Mouse (Mus musculus): Measurements from ENCODE around the gene C1qa. TPM values are rescaled to one million over a fixed set of nuclear protein-coding genes. Genes with fewer than 3 reads are reported as not detected.

C1qa gene
- total RNA-seq, 1 experiment, result not detected

DNA sequence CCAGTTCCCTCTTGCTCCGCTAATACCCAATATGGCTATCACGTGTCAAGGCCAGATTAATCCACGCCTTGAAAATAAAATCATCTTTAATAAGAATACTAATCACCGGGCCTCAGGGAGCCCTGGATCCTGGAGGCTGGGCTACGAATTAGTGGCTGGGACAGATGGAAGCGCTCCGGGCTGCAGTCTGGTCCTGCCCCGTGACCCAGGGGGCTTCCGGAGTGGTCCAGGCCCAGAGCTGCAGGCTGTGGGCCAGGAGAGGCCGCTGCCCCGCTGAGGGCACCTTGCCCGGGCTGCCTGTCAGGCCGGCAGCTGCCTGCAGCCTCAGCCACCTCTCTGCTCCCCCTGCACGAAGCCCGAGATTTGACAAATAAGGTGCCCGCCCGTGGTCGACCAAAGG is 44.2 kb upstream of the C1qa start:
- in situ Hi-C loops (cut with MboI; ENCODE audit: low sequenced_read_pairs in 2 of 2, unreplicated experiment in 2 of 2), result no loop called here
- no peak for TF ChIP-seq ZNF384 (IDR thresholded peaks at IDR 0.05; ENCODE audit: low read depth, low read length)
- no peak for TF ChIP-seq MAFK (IDR thresholded peaks at IDR 0.05; ENCODE audit: insufficient read depth, low read depth, low read length)
- no peak for TF ChIP-seq ZC3H11A (IDR thresholded peaks at IDR 0.05; ENCODE audit: borderline replicate concordance, low read depth, low read length)
- no peak for TF ChIP-seq CHD2 (IDR thresholded peaks at IDR 0.05; ENCODE audit: low read depth, low read length)
- no peak for TF ChIP-seq HCFC1 (IDR thresholded peaks at IDR 0.05; ENCODE audit: borderline replicate concordance, insufficient read depth, low read length)
- H3K9me3 ChIP-seq (ENCODE audit: control insufficient read depth, insufficient read depth, low read depth, low read length), result no peaks in the 10 kb centered on the region
- H3K27ac ChIP-seq (ENCODE audit: insufficient read depth, low read depth, low read length, poor library complexity, severe bottlenecking), result no peak overlapping the region
- peaks cover 0 to 5% of the 10 kb centered on the region in 2 experiments; a peak in 1 of 4 replicates for H3K4me1 ChIP-seq (ENCODE audit: control insufficient read depth in 2 of 2, insufficient read depth in 2 of 2, low read length in 2 of 2, poor library complexity in 1 of 2)
- H3K4me3 ChIP-seq (ENCODE audit: insufficient read depth in 1 of 2, low read depth in 1 of 2, low read length in 2 of 2, poor library complexity in 1 of 2, severe bottlenecking in 1 of 2), result peak overlapping the region in 1 of 2 experiments; percentile 39; a peak in 2 of 4 replicates
- H3K36me3 ChIP-seq (ENCODE audit: control insufficient read depth, insufficient read depth, low read length, poor library complexity, severe bottlenecking), result no peaks in the 10 kb centered on the region
- no peak for DNase-seq (ENCODE audit: low read depth, low spot score)
- H3K9ac ChIP-seq (ENCODE audit: insufficient read depth, low read depth, low read length, poor library complexity, severe bottlenecking), result no peak overlapping the region

DNA sequence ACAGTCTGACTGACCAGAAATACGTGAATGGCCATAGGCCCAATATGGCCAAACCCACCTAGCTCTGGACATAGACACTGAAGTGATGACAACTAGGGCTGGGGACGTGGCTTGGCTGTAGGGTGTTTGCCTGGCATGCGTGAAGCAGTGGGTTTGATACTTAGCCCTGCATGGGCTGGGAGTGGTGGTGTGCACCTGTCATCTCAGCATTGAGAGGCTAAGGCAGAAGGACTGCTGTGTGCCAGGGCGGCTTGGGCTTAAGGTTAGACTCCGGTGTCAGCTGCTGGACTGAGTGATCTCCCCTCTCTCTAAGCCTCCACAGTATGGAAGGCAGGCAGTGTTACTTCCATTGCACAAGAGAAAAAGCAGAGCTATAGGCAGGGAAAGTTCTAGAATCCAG is 39.3 kb upstream of the C1qa start:
- no peak for DNase-seq (ENCODE audit: low read depth, low spot score)
- H3K36me3 ChIP-seq (ENCODE audit: control insufficient read depth, insufficient read depth, low read length, poor library complexity, severe bottlenecking), result no peaks in the 10 kb centered on the region
- H3K27ac ChIP-seq (ENCODE audit: insufficient read depth, low read depth, low read length, poor library complexity, severe bottlenecking), result no peak overlapping the region
- H3K4me3 ChIP-seq (ENCODE audit: insufficient read depth in 1 of 2, low read depth in 1 of 2, low read length in 2 of 2, poor library complexity in 1 of 2, severe bottlenecking in 1 of 2), result no peak overlapping the region
- no peaks in the 10 kb centered on the region for H3K9me3 ChIP-seq (ENCODE audit: control insufficient read depth, insufficient read depth, low read depth, low read length)
- no peak overlapping the region for H3K9ac ChIP-seq (ENCODE audit: insufficient read depth, low read depth, low read length, poor library complexity, severe bottlenecking)
- peaks cover 0 to 2% of the 10 kb centered on the region in 2 experiments; a peak in 1 of 4 replicates for H3K4me1 ChIP-seq (ENCODE audit: control insufficient read depth in 2 of 2, insufficient read depth in 2 of 2, low read length in 2 of 2, poor library complexity in 1 of 2)
- in situ Hi-C loops (cut with MboI; ENCODE audit: low sequenced_read_pairs in 2 of 2, unreplicated experiment in 2 of 2), result no loop called here
- TF ChIP-seq ZNF384 (IDR thresholded peaks at IDR 0.05; ENCODE audit: low read depth, low read length), result no peak
- TF ChIP-seq ZC3H11A (IDR thresholded peaks at IDR 0.05; ENCODE audit: borderline replicate concordance, low read depth, low read length), result no peak
- no peak for TF ChIP-seq HCFC1 (IDR thresholded peaks at IDR 0.05; ENCODE audit: borderline replicate concordance, insufficient read depth, low read length)
- no peak for TF ChIP-seq CHD2 (IDR thresholded peaks at IDR 0.05; ENCODE audit: low read depth, low read length)
- no peak for TF ChIP-seq MAFK (IDR thresholded peaks at IDR 0.05; ENCODE audit: insufficient read depth, low read depth, low read length)

DNA sequence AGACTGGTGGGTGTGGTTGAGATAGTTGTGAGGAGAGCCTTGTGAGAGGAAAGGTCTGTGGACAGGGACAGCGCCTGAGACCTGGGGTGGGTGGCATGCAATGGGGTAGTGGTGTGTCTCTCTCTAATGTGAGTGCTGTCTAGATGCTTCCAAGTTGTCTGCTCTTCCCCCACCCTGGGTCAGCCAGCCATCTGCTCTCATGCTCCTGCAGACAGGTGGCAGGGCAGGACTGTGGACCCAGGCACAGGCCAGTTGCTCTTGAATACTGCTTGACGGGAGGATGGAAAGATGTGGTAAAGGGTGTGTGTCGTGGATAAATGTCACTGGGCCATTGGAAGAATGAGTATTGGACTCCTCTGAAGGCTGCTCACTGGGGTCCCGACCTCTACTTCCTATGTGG is 38.7 kb upstream of the C1qa start:
- no peak for DNase-seq (ENCODE audit: low read depth, low spot score)
- Histone ChIP-seq H3K27ac (ENCODE audit: insufficient read depth, low read depth, low read length, poor library complexity, severe bottlenecking) (no peak overlapping the region), H3K4me3 (ENCODE audit: insufficient read depth in 1 of 2, low read depth in 1 of 2, low read length in 2 of 2, poor library complexity in 1 of 2, severe bottlenecking in 1 of 2) (no peak overlapping the region), H3K36me3 (ENCODE audit: control insufficient read depth, insufficient read depth, low read length, poor library complexity, severe bottlenecking) (no peaks in the 10 kb centered on the region), H3K9ac (ENCODE audit: insufficient read depth, low read depth, low read length, poor library complexity, severe bottlenecking) (no peak overlapping the region), H3K4me1 (ENCODE audit: control insufficient read depth in 2 of 2, insufficient read depth in 2 of 2, low read length in 2 of 2, poor library complexity in 1 of 2) (peaks cover 0 to 2% of the 10 kb centered on the region in 2 experiments; a peak in 1 of 4 replicates), H3K9me3 (ENCODE audit: control insufficient read depth, insufficient read depth, low read depth, low read length) (no peaks in the 10 kb centered on the region)
- TF ChIP-seq ZNF384 (IDR thresholded peaks at IDR 0.05; ENCODE audit: low read depth, low read length), result no peak
- no peak for TF ChIP-seq MAFK (IDR thresholded peaks at IDR 0.05; ENCODE audit: insufficient read depth, low read depth, low read length)
- TF ChIP-seq CHD2 (IDR thresholded peaks at IDR 0.05; ENCODE audit: low read depth, low read length), result no peak
- TF ChIP-seq HCFC1 (IDR thresholded peaks at IDR 0.05; ENCODE audit: borderline replicate concordance, insufficient read depth, low read length), result no peak
- TF ChIP-seq ZC3H11A (IDR thresholded peaks at IDR 0.05; ENCODE audit: borderline replicate concordance, low read depth, low read length), result no peak
- in situ Hi-C loops (cut with MboI; ENCODE audit: low sequenced_read_pairs in 2 of 2, unreplicated experiment in 2 of 2), result no loop called here

DNA sequence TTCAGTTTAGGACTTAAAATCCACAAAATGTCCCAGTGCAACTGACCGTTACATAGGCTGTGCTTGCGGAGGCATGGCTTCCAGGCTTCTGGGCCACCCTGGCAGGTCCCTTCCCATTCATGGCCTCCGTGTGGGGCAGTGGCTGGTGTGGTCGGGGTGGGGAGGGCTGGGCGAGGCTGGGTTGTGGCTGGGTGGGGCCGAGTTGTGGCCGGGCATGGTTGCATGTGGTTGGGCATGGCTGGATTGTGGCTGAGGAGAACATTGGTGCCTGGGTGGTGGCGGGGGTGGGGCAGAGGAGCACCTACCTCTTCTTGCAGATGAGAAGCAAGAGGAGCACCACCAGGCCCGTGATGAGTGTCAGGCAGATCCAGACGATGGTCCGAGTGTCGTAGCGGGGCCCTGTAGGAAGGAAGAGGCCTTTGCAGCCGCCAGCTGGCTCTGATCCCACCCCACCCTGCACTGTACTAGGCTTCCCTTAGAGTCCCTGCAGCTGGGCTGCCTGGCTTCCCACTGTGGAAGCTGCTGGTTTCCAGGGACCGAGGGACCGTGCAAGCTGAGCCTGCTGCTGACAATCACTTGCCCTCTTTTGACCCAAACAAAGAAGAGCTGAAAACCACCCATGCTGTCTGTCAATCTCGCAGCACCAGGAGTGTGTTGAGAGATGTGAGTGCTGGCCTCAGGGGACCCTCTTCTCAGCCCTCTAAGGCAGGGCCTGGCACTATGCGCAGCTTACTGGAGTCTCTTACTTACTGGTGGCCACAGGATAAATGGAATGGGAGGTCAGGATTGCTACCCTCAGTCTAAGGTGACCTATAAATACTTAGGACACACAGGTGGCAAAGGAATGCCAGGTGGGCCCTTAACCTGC is 36.4 kb upstream of the C1qa start:
- Histone ChIP-seq H3K4me3 (ENCODE audit: insufficient read depth in 1 of 2, low read depth in 1 of 2, low read length in 2 of 2, poor library complexity in 1 of 2, severe bottlenecking in 1 of 2) (peak overlapping the region in 1 of 2 experiments; percentile 15; a peak in 2 of 4 replicates), H3K4me1 (ENCODE audit: control insufficient read depth in 2 of 2, insufficient read depth in 2 of 2, low read length in 2 of 2, poor library complexity in 1 of 2) (peaks cover 0 to 10% of the 10 kb centered on the region in 2 experiments; a peak in 1 of 4 replicates), H3K27ac (ENCODE audit: insufficient read depth, low read depth, low read length, poor library complexity, severe bottlenecking) (no peak overlapping the region), H3K9me3 (ENCODE audit: control insufficient read depth, insufficient read depth, low read depth, low read length) (no peaks in the 10 kb centered on the region), H3K9ac (ENCODE audit: insufficient read depth, low read depth, low read length, poor library complexity, severe bottlenecking) (no peak overlapping the region), H3K36me3 (ENCODE audit: control insufficient read depth, insufficient read depth, low read length, poor library complexity, severe bottlenecking) (no peaks in the 10 kb centered on the region)
- in situ Hi-C loops (cut with MboI; ENCODE audit: low sequenced_read_pairs in 2 of 2, unreplicated experiment in 2 of 2), result no loop called here
- TF ChIP-seq MAFK (IDR thresholded peaks at IDR 0.05; ENCODE audit: insufficient read depth, low read depth, low read length) (no peak), ZNF384 (IDR thresholded peaks at IDR 0.05; ENCODE audit: low read depth, low read length) (no peak), CHD2 (IDR thresholded peaks at IDR 0.05; ENCODE audit: low read depth, low read length) (no peak), HCFC1 (IDR thresholded peaks at IDR 0.05; ENCODE audit: borderline replicate concordance, insufficient read depth, low read length) (no peak), ZC3H11A (IDR thresholded peaks at IDR 0.05; ENCODE audit: borderline replicate concordance, low read depth, low read length) (no peak)
- DNase-seq (ENCODE audit: low read depth, low spot score), result no peak

All from ES-E14 (cell line).